Mouse (Mus musculus) thymus, postnatal 36 days (tissue): ENCODE data around the gene Acvrl1.

Experiments used
- DNase-seq, 2 experiments: peaks; one replicate each; pipeline ENCODE4 v3.0.0; 2022; ENCODE audit warnings: mixed read lengths in 2 of 2

The Acvrl1 gene

DNA sequence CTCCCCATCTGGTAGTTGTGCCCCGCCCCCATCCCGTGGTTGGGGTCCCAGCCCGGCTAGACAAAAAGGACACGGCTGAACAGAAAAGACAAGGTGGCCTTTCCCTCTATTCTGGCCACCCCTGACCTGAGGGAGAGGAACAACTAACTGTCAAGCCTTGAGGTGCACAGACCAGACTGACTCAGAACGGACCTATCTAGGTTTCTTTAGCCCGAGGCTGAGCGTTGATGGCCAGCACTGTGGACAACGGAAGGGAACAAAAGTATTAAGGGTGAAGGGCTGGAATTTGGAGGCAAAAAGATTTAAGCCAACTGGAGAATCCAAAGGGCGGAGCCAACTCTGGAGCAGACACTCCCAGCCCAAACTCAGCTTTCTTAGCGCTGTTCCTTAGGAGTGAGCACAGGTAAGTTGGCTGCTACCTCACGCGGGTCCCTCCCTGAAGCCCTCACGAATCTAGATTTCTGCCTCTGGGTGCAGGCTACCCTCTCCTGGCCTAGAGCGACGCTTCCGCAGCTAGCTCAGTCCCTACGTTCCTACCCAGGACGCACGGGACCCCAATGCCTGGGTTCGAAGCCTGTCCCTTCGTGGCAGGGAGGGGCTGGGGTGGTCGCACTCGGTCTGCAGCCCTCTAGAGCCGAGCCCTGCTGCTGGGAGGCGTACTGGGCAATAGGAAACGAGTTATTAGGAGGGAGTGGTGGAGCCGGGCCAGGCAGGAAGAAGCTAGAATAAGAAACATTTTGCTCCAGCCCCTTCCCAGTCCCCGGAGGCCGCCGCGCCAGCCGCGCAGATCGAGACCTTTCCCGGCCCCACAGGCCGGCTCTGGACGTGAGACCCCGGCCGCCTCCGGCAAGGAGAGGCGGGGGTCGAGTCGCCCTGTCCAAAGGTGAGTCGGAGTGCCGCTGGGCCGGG is at the start of gene Acvrl1:
Acvrl1 (plus strand) TSS at position 342 of the 909 bp plus-strand sequence.
- no peak for DNase-seq

DNA sequence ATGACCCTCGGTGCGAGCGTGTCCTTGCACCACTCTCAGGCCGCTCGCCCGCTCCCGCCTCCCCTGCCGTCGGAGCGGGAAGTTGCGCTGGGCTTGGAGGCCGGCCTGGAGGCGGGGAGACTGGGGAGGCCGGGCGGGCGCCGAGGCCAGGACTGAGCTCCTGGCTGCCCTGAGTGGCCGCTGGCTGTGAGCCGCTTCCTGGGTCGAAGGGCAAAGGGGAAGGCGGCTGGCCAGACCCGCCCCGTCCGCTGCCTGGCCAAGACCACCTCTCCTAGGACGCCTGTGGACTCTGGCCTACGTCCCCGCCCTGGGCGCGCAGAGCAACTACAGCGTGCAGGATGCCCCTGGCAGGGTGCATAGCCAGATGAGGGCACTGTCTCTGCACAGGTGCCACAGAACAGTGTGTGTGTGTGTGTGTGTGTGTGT is 49.6 kb upstream of the Acvrl1 start:
- DNase-seq = peak in 1 of 2 experiments; percentile 14

DNA sequence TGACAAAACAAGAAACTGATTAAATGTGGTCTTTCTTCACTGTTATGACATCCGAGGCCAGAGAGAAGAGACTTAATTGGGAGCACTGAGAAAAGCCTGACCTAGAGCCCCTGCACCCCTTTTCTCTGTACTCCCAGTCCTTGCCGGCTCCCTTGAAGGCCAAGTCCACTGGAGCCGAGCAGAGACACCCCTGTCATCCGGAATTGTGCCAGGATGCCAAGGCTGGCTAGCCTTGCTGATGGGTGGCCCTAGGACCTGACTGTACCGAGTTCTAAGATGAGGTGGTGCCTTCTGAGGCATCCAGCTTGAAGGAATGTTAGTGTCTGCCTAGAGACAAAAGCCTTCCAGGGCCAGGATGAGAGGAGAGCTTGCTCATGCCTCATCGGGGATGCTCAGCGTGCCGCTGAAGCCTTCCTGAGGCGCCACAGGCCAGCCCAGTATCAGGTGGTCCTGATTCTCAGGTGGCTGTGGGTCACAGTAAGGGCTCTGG is 48.2 kb upstream of the Acvrl1 start:
- no peak for DNase-seq

DNA sequence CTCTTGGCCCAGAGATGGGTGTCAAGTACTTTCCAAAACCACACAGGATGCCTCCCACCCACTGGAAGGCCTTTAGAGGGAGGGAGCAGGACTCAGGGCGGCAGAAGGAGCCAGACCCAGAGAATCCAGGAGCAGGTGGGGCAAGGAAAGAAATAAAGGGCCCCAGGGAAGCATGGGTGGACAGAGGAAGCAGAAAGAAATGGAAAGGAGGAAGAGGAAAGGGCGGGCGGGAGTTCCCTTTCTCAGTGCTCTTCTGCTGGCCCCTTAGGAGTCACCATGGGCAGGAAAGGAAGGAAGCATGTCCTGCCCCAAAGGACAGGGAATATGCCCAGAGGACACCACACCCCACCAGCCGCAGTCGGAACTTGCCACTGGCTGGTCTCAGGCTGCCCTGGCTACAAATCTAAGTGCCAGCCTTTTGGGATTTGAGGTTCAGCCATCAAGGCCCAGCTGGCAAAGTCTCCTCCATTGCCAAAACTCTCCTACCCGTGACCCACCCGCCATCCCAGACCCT is 47.2 kb upstream of the Acvrl1 start:
- DNase-seq = no peak

DNA sequence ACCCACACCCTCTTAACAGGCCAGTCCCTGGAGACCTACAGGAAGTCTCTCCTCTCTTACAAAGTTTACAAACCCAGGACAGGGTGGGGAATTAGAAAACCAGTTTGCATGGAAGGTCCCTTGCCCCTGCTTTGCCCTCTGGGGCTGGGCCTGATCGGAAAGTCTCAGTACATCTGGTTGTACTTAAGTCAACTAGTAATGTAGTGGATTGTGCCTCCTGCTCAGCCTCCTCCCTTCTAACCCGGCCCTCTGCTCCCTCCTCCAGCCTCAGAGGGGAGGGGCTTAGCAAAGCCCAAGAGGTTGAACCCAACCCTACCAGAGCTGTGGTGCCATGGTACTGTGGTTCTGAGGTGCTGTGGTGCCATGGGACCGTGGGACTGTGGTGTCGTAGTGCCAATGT is 46.1 kb upstream of the Acvrl1 start:
- DNase-seq = no peak

DNA sequence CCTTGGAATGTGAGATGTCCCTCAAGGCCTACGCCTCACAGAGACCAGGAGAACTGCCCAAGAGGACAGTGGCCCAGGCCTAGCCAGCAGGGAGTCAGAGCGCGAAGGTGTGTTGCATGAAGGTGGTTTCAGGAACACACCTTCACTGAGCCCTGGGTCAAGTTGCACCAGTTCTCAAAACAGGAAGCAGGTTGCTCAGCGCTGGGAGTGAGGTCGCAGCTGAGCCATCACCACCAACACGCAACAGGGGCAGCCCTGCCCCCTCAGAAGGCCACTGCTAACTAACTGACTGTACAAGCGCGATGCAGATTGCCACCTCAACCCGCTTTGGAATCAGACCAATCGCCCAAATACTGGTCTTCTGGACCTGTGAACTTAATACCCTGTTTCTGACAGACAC is 43.8 kb upstream of the Acvrl1 start:
- DNase-seq = no peak

DNA sequence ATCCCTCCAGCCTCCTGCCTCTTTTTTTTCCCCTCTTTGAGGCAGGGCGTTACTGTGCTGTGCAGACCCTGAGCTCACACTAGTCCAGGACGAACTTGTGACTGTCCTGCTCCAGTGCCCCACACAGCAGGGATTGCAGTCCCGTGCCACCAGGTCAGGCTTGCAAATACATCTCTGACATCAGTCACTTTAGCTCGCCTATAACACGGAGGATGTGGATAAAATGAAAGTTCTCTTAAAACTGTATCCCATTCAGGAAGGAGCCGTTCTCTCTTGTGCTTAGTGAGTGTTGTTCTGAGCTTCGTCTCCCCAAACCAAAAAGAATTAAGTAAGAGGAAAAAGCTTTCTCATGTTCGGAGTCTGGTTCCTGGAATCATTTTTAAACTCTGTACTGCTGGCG is 41.9 kb upstream of the Acvrl1 start:
- no peak for DNase-seq

DNA sequence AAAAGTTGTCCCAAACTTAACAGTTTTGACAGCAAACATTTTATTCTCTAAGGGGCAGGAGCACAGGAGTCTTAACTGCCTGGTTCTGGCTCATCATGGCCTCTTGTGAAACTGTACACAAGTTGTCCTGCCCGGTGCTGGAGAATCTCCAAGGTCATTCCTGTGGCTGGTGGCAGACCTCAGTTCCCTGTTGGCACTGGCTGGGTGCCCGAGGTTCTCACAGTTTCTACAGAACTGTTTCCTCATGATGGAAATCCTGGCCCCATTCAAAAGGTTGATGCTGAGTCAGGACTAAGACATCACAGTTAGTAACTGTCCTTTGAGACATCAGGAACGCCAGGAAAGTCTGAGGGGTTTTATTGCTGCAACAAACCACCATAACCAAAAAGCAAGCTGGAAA is 41.4 kb upstream of the Acvrl1 start:
- DNase-seq = no peak

DNA sequence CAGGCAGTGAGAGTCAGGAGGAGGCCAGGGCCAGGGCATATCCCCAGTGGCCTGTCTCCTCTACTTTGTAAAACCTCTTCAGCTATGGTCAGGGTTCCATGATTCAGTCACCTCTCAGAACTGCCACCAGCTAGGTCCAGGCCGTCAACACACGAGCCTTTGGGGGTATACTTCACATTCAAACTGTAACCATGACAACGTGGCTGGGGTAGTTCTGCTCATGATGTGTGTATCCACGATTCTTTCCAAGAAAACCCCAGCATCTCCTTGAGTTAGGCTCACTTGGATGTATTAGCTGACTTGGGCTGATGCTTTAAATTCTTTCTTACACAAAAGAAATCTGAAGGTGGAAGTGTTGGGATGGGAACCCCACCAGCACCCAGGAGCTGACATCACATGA is 40.0 kb upstream of the Acvrl1 start:
- DNase-seq = no peak

DNA sequence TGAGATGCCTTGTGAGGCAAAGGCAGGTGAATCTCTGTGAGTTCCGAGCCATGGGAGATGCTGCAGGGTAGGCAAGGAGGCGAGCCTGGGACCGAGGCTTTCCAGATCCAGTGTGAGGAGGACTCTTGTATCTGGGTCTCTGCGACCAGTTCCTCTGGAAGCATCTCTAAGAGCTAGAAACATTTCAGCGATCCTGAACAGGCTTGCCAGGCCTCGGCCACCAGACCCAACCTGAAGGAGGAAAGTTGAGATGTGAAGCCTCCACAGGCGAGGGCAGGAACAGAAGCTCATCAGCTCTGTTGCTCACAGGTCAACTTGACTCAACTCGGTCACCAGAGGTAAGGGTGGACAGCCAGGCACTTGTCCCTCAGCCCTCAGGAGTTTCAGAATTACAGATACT is 36.8 kb upstream of the Acvrl1 start:
- no peak for DNase-seq

DNA sequence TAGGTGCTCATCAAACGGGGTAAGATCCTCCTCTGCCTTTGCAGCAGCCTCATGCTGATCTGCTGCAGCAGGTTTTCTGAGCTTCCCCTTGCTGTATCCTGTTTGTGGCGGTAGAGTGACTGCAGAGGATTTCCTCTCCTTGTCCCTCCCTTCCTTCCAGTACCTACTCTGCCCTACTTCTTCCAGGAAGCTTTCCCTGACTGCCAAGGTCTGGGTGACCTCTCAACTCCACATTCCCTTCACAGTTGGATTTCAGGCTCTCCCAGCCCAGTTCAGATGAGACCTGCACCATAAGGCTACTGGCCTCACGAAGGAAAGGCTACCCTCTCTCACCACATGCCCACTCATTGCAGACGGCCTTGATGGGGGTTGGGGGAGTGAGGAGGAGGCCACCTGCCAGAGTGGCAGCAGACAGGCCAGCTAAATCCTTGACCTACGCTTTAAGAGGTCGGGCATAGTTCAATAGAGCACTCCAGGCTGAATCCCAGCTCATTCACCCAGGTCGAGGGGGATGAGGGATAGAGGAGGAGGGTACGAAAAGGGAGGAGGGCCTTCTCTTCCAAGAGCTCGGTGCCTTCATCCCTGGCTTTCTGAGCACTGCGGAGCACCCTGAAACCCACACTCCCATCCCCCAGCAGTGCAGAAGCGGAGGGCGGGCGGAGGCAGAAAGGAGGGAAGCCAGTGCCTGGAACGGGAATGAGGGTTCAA is 36.0 kb upstream of the Acvrl1 start:
- no peak for DNase-seq

DNA sequence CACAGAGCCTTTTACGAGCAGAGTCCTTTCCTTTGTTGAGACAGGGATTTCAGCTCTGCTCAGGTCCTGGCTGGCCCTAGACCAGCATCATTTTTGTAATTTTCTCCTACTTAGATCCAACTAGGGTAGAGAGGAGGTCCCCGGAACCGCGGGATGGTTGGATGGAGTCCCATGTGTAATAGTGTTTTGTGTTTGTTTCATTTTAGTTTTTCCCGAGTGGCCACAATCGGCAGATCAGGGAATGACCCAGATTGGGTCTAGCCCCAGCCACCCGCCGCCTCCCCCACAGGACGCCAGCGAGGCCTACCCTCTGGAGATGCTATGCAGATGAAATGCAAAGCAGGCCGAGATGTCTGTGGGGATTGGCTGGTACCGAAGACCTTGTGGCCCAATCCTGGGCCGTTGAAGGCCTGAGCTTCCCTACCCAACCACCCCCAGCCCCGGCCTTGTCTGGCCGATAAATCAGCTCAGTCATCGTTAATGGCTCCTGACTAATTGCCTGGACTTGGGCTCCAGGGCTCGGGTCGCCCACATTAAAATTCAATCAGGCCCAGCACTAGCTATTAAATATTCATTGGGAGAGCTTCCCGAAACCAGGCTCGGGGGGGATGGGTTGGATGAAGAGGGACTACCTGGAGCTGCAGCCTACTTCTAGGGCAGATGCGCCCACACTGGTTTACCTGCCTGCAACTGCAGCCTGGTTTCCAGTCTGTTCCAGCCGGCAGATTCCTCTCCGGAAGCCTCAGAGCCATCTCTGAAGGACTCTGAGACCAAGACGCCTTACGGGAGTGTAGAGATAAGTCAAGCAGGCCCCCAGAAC is 35.3 kb upstream of the Acvrl1 start:
- no peak for DNase-seq

DNA sequence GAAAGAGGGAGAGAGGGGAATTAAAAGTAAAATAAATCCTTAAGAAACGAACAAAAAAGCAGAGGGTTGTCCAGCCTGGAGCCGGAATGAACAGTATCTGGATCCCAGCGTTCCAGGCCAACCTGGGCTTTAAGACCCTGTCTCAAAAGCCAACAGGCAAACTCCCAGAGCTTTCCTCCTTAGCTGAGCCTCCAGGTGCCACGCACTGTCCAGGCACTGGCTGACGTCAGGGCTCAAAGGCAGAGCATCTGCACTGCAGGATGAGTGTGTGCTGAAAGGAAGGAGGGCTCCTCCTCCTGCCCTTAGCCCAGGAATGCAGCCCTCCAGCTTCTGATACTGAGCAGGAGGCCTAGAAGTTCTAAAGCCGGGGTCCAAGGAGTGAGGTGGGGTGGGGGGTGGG is 34.3 kb upstream of the Acvrl1 start:
- no peak for DNase-seq

DNA sequence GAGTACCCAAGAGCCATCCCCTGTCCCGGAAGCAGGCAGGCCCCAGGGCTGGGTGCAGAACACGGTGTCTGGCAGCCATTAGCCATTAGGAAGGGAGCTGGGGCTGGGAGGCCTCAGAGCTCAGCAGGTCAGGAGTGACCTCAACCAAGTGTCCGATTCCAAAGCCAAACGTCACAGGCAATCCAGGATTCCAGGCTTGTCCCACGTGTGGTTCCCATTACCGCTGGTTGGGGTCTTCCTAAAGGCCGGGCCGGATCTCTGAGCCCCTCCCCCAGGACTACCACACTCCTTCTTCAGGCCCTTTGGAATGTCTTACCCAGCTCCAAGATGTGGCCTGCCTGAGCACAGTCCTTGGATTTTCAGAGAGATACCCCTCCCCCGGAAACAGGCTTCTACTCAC is 33.3 kb upstream of the Acvrl1 start:
- DNase-seq = no peak

DNA sequence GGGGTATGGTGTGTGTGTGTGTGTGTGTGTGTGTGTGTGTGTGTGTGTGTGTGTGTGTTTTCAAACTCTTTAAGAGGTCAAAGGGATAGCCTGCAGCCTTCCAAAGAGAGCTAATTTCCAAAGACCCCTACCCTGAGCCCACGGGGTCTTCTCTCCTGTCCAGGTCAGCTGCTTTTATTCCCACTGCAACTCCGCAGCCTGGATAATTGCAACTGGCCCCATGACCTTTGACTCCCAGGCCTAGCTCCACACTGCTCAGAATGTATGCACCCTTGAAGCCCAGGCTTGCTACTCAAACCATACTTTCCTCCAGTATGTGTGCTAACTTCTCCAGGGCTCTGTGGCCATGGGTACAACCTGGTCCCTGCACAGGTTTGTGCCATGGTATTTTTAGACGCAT is 32.9 kb upstream of the Acvrl1 start:
- no peak for DNase-seq

DNA sequence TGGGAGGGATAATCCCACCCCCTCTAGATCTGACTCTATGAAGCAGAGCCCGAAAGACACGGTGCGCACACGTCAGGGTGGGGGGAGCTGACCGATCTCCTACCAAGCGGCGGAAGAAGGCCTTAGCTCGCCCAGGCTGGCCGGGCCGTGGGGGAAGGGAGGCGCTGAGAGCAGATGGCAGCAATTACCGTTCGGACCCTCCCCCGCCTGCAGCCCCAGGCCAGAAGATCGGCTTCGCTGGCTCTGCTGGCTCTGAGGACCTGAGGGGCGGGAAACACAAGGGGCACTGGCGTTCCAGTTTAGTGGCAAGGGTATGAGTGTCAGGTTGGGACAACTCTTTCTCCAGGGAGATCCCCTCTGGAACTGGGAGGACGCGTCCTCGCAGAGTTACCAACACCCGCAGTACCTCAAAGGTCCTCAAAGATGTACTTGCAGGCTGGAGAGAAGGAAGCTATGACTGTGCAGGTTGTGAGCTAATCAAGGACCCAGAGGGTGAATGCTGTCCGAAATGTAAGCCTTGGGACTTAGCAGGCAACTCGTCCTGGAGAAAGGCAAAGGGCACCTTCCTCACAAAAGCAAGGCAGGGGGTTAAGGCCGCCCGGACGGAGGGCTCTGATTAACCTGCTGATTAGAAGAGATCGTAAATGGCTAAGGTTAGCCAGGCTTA is 30.2 kb upstream of the Acvrl1 start:
- DNase-seq = no peak

DNA sequence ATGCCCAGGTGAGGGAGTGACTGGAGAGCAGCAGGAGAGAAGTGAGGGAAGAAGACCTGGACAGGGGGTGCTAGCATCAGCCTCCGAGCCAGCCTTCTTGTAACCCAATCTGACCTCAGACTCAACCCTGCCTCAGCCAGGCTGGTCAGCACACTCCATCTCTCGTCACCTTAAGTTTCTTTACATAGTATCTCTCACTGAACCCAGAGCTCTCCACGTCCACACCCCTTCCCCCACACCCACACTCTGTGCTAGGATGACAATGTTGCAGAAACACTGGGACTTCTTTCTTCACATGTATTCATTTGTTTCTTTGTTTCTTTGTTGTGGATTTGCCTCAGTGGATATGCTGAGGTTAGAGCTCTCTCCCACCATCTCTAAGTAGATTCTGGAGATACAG is 27.3 kb upstream of the Acvrl1 start:
- no peak for DNase-seq

DNA sequence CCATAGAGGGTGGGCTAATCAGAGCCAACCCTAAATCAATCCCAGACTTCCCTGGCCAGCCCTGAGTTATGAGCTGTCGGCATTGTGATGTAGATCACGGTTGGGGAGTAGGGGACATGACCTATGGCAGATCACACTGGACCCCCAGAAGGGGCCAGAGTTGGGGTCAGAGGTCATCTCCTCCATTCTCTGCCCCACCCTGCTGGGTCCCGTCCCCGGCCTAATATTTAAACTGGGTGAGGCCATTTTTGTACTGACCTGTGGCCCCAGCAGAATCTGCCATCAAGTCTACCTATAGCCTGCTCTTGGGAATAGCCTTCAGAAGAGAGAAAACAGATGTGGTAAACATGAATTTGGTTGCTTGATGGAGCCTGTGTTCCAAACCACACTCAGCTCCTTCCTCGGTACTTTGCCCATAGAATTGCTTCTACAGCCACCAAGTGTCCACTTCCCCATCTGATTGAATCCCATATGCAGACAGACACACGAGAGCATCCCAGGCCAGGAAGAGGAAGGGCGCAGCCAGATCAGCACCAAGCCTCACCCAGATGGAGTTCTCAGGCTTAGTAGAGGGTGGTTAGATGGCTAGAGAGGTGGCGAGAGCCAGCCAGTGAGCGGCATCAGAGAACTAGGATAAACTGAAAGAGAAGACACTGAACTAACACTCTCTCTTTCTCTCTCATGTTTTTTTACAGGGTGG is 24.6 kb upstream of the Acvrl1 start:
- no peak for DNase-seq

DNA sequence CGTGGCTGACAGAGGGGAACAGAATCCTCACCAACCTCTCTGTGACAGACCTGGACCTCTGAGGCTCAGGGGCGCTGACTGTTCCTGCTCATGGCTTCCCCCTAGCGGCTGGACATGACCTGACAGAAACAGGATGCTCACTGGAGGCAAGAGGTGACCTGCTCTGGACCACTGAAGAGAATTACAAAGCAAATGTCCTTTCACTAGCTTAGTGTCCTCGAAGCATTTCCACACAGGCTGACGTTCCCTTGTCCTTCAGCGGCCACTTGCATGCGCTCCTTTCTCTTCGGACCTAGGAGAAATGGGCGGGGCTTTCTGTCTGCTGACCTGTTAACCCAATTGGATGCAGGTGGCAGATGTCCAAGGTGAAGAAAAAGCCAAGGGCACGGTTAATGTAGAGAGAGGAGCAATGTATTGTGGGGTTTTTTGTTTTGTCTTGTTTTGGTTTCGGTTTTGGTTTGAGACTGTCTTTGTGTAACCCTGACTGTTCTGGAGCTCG is 22.8 kb upstream of the Acvrl1 start:
- DNase-seq = peak; percentile 63 to 73

DNA sequence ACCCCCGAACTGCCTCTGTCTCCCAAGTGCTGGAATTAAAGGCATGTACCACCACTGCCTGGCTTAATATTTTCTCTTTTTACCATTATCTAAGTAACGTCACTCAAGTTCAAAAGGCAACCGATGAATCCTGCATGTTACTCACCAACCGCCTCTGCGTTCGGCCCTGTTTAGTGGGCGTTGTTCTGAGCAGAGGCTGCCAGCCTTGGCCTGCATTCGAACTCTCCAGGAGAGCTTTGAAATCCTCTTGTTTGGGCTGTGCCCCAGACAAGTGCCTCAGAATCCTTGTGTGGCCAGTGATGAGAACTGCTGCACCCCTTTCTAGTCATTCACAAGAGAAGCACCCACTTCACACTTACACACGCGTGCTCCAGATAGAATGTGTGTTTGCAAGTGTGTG is 22.3 kb upstream of the Acvrl1 start:
- DNase-seq = no peak

DNA sequence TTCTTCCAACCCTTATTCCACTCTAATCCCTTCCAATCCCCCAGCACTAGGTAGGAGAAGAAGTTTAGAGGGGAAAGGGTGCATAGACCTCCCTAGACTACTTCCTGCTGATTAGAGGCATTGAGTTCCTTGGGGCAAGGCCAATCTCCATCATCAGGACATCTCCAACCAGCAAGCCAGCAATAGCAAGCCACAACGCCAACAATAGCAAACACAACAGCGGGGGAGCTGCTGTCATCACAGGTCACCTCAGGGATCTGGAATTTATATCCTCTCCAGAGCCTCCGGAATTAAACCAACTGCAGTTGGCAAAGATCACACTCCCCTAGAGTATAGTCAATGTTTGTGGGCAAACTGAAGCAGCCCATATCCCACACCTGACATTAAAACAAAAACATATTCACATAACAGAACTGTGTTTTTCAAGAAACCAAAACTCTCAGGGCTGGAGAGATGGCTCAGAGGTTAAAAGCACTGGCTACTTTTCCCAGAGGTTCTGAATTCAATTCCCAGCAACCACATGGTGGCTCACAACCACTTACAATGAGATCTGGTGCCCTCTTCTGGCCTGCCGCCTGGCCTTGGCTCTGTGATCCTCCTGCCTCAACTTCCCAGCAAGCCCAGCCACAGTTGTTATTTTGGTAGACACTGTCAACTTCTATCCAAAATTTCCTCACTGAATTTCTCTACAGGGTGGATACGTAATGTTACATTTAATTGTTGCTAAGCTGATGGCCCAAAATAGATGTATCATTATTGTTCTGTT is 20.2 kb upstream of the Acvrl1 start:
- no peak for DNase-seq
